Mouse (Mus musculus): ENCODE measurements around the gene Rrn3. TPM values are rescaled to one million over a fixed set of nuclear protein-coding genes. Genes with fewer than 3 reads are reported as not detected.
A peak's percentile ranks its signal among the peaks of the same experiment; 100 is the strongest.
"Not testable (repeated sequence)": the region's sequence is repeated elsewhere in the genome, so short reads cannot be mapped to it uniquely, and the experiment has no call there.

Gene Rrn3
- polyA plus RNA-seq, 1 experiment = 33.0 TPM

- no peak for DNase-seq (ENCODE audit: extremely low spot score in 1 of 2, low spot score in 1 of 2)
Observed at GRCm38 (mm10) chr16:13781216-13781615, 708 bp downstream of the Rrn3 start.

DNA sequence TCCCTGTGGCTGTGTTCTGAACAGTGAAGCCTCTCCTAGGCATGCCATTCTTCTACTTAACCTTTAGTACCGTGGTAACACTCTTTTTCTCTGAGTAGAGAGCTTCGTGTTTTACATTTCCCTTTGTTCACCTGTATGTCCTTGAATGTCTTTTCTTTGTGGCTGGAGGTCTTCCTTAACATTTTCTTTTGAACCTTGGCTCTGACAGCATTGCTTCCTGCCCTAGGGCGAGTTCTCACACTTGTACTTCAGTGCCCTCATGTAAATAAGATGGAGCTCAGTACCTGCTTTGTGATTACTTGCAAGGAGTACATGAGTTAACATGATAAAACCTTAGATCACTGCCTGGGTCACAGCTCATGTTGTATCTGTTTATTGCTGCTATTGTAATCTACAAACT, 5.4 kb downstream of the Rrn3 start:
- DNase-seq (ENCODE audit: extremely low spot score in 1 of 2, low spot score in 1 of 2) = no peak

DNA sequence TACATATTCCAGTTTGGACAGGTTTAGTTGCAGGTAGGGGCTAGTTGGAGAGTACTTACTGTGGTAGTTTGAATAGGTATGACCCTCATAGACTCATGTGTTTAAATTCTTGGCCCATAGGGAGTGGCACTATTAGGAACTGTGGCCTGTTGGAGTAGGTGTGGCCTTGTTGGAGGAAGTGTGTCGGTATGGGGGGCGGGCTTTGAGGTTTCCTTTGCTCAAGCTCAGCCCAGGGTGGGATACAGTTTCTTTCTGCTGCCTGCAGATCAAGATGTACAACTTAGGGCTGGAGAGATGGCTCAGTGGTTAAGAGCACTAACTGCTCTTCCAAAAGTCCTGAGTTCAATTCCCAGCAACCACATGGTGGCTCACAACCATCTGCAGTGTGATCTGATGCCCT, 12.9 kb downstream of the Rrn3 start:
- not testable (repeated sequence) for DNase-seq (ENCODE audit: extremely low spot score in 1 of 2, low spot score in 1 of 2)

- no peak for DNase-seq (ENCODE audit: extremely low spot score in 1 of 2, low spot score in 1 of 2)
Observed at GRCm38 (mm10) chr16:13796746-13797175, 16.3 kb downstream of the Rrn3 start.

GRCm38 (mm10) chr16:13801231-13801630, 20.7 kb downstream of the Rrn3 start:
- no peak for DNase-seq (ENCODE audit: extremely low spot score in 1 of 2, low spot score in 1 of 2)

GRCm38 (mm10) chr16:13804666-13805065, 24.2 kb downstream of the Rrn3 start:
- peak in 1 of 2 experiments; percentile 43 for DNase-seq (ENCODE audit: extremely low spot score in 1 of 2, low spot score in 1 of 2)

DNA sequence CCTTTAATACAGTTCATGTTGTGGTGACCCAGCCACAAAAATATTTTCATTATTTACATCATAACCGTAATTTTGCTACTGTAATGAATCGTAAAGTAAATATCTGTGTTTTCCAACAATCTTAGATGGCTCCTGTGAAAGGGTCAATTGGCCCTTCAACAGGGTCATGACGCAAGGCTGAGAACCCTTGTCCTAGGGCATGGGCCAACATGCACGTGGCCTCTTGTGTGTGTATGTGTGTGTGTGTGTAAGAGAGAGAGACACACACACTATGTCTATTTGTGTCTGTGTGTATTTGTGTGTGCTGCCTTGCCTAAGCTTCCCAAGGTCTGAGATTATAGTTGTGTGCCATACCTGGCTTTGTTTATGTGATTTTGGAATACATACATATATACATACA, 27.1 kb downstream of the Rrn3 start:
- DNase-seq (ENCODE audit: extremely low spot score in 1 of 2, low spot score in 1 of 2) = no peak

- DNase-seq (ENCODE audit: extremely low spot score in 1 of 2, low spot score in 1 of 2) = no peak
Observed at GRCm38 (mm10) chr16:13808410-13808809, 27.9 kb downstream of the Rrn3 start.

DNA sequence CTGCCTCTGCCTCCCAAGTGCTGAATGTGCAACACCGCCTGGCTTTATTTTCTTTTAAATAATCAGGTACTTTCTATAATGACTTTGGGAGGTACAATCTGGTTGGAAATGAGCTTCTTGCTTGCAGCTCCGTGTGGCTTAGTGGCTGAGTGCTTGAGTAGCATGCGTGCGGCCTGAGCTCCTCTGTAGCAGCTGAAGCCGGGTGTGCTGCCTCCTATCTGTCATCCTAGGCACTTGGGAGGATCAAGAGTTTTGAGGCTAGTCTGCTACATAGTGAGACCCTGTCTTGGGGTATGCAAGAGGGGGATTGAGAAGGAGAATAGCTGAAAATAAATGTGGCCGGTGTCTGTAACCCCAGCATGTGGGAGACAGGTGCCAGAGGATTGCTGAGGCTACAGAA, 31.6 kb downstream of the Rrn3 start:
- no peak for DNase-seq (ENCODE audit: extremely low spot score in 1 of 2, low spot score in 1 of 2)

DNA sequence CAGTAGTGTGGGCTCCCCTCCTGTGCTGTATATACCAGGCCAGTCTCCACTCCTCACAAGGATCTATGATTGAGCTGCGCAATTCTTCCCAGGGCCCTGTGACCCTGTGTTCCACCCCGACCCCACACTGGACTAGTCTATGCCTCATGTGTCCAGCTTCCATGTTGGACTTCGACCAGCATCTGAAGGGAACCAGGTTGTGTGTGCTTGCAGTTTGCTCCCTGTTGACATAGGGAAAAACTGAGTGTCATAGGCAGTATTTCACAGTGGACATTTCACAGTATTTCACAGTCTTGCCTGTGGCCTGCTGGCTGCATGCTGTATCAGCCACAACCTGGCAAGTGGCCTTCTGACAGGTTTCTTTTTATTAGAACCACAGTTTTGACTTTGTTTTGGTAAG, 32.7 kb downstream of the Rrn3 start:
- no peak for DNase-seq (ENCODE audit: extremely low spot score in 1 of 2, low spot score in 1 of 2)

GRCm38 (mm10) chr16:13818560-13819393, 38.3 kb downstream of the Rrn3 start, which contains the start of gene Ntan1:
Gene Ntan1, plus strand, starts transcription at chr16:13818845.
- peak; percentile 93 to 96 for DNase-seq (ENCODE audit: extremely low spot score in 1 of 2, low spot score in 1 of 2)

- DNase-seq (ENCODE audit: extremely low spot score in 1 of 2, low spot score in 1 of 2) = no peak
Observed at GRCm38 (mm10) chr16:13819394-13819743, 38.9 kb downstream of the Rrn3 start.

- DNase-seq (ENCODE audit: extremely low spot score in 1 of 2, low spot score in 1 of 2) = no peak
Observed at GRCm38 (mm10) chr16:13819806-13820500, 39.4 kb downstream of the Rrn3 start.

- DNase-seq (ENCODE audit: extremely low spot score in 1 of 2, low spot score in 1 of 2) = no peak
Observed at GRCm38 (mm10) chr16:13820771-13821170, 40.3 kb downstream of the Rrn3 start.

DNA sequence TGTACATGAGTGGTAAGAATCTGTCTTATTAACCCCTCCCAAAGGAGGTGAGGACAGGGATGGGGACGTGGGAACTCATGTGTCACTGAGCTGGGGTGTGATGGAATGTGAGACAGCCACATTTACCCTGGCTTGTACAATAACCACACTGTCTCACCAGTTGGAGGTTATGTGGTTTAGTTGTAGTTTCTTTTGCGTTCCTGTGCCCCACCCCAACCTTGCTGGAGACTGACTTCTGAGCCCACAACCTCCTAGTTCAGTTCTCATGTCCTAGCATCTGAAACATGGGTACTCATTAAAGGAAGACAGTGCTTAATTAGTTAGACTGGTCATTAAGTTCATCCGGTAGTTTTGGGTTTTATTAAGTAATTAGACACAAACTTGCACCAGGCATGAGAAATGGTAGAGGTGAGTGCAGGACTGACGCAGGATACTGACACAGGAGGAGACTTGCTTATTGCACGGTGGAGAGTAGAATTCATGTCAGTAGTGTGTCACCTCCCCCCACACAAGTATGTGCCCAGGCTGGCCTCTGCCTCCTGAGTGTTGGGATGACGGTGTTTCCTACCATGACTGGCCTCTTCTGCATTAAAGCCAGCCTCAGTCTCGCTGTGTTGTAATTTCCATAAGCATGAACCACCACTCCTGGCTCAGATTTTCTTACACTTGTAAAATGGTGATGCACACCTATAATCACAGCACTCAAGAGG, 45.4 kb downstream of the Rrn3 start:
- no peak for DNase-seq (ENCODE audit: extremely low spot score in 1 of 2, low spot score in 1 of 2)

DNA sequence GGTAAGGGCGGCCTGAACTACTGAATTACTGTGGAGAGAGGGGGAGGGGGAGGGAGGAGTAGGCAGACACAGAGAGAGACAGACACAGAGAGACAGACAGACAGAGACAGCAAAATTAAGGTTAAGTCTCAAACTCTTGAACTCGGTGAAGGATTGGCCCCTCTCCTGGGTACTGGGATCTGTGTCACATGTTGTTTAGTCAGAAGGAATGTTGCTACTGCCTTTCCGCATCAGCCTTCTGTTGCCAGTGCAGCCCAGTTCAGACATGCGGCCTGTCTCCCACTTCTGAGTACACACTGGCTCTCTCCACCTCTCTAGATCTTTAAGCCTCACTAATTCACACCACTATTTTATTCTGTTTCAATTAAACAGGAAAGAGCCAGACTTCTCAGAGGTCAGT, 46.0 kb downstream of the Rrn3 start:
- DNase-seq (ENCODE audit: extremely low spot score in 1 of 2, low spot score in 1 of 2) = no peak

GRCm38 (mm10) chr16:13830444-13830843, 49.9 kb downstream of the Rrn3 start:
- DNase-seq (ENCODE audit: extremely low spot score in 1 of 2, low spot score in 1 of 2) = no peak

- DNase-seq (ENCODE audit: extremely low spot score in 1 of 2, low spot score in 1 of 2) = no peak
Observed at GRCm38 (mm10) chr16:13831606-13832005, 51.1 kb downstream of the Rrn3 start.

DNA sequence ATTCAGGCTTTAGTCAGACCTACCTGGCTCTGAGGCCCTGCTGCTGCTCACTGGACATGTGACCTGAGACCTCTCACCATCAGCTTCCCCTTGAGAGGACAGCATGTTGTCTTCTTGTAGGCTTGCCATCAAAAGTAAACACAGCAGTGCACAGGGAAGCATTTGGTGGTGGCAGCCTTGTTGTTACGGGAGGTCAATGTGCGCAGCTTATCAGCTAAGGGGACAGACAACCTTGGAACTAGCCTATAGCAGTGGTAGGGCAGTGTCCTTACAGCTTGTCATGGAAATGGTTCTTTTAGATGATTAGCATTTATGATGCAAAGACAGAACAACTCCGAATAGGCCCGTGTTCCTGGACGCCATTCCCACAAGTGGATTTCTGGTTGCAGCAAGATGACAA, 53.9 kb downstream of the Rrn3 start:
- DNase-seq (ENCODE audit: extremely low spot score in 1 of 2, low spot score in 1 of 2) = no peak

DNA sequence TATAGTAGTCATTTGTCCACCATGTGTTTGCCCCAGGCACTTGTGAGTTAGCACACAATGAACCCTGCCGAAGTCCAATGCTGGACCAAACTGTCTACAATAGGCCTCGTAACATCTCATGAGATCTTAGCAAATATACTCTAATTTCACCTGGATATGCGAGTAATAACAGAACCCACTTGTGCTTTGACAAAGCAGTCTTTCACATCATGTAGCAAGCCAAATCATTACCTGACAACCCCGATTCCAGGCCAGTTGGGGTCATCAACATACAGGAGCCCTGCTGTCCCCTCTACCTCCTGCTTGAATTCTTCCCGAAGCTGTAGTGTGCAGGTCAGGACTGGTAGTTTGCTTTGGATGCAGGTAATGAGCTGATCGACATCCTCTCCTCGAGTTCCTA, 59.5 kb downstream of the Rrn3 start:
- DNase-seq (ENCODE audit: extremely low spot score in 1 of 2, low spot score in 1 of 2) = no peak

DNA sequence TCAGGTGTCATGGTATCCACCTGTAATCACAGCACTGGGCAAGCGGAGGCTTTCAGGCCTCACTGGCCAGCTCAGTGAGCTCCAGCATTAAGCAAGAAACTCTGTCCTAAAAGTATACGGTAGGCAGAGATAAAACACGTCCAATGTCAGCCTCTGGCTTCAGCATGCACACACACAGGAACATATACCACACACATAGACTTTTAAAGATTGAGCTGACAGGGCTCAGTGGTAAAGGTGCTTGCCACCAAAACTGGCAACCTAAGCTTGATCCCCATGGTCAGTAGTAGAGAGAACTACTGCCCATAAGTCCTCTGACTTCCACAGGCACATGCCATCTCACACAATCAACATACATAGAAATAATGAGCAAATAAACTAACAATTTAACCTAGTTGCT, 60.4 kb downstream of the Rrn3 start:
- no peak for DNase-seq (ENCODE audit: extremely low spot score in 1 of 2, low spot score in 1 of 2)
